Mouse (Mus musculus) heart, embryonic 11.5 days (tissue): ENCODE data around the gene Otub1. TPM values are rescaled to one million over a fixed set of nuclear protein-coding genes. Genes with fewer than 3 reads are reported as not detected.

Experiments used
- ATAC-seq: fragments of 200-750 bp; cut with Nextera tagmentation; replicated peaks from 2 replicates; pipeline ENCODE4 v1.8.0; 2017; ENCODE audit warnings: moderate library complexity; ENCODE audit not compliant: insufficient number of reproducible peaks, low FRiP score, low TSS enrichment
- H3K27ac ChIP-seq: fragments of 300-500 bp; sonication (generic); 2 replicates; pipeline ENCODE4 v1.5.1; 2014; ENCODE audit warnings: mild to moderate bottlenecking, low read depth, low read length
- H3K27me3 ChIP-seq: fragments of 300-500 bp; sonication (generic); 2 replicates; pipeline ENCODE4 v1.6.1; 2014; ENCODE audit warnings: mild to moderate bottlenecking, low read length, mixed read lengths; ENCODE audit not compliant: control insufficient read depth, insufficient read depth
- H3K36me3 ChIP-seq: fragments of 300-500 bp; sonication (generic); 2 replicates; pipeline ENCODE4 v1.6.1; 2014; ENCODE audit warnings: mild to moderate bottlenecking, low read length, moderate library complexity, mixed read lengths; ENCODE audit not compliant: control insufficient read depth, insufficient read depth
- H3K4me1 ChIP-seq: fragments of 300-500 bp; sonication (generic); 2 replicates; pipeline ENCODE4 v1.6.1; 2014; ENCODE audit warnings: low read length; ENCODE audit not compliant: control insufficient read depth, insufficient read depth
- H3K4me2 ChIP-seq: fragments of 300-500 bp; sonication (generic); 2 replicates; pipeline ENCODE4 v1.6.1; 2014; ENCODE audit warnings: mild to moderate bottlenecking, moderate library complexity
- H3K4me3 ChIP-seq: fragments of 300-500 bp; sonication (generic); 2 replicates; pipeline ENCODE4 v1.5.1; 2014; ENCODE audit warnings: low read depth, low read length
- H3K9ac ChIP-seq: fragments of 300-500 bp; sonication (generic); 2 replicates; pipeline ENCODE4 v1.6.1; 2014; ENCODE audit warnings: mild to moderate bottlenecking, low read depth, low read length, moderate library complexity
- H3K9me3 ChIP-seq: fragments of 300-500 bp; sonication (generic); replicated peaks from 2 replicates; pipeline ENCODE4 v1.6.1; 2016; ENCODE audit warnings: low read length; ENCODE audit not compliant: control insufficient read depth
- WGBS: fragments of 180-500 bp; shearing (Covaris S2); extraction: QIAGEN DNeasy Blood & Tissue Kit; methylation state at CpG from one replicate; pipeline ENCODE4 v1.1.7; 2014; ENCODE audit not compliant: insufficient replicate concordance; 5-methylcytosine and 5-hydroxymethylcytosine counted together
- polyA plus RNA-seq: library from polyadenylated mRNA; unstranded; fragments of >200 nt; fragmentation: Nextera tagmentation; extraction: Ambion mirVana; gene quantifications from 2 replicates; pipeline ENCODE4 v1.2.1, GENCODE M21; 2014

The Otub1 gene
- polyA plus RNA-seq, 1 experiment from 2014 or later, result 172 TPM

- H3K4me1 ChIP-seq, result peaks cover 13% of the 10 kb centered on the region
- peak overlapping the region; percentile 68 for H3K9ac ChIP-seq
- H3K27me3 ChIP-seq, result peaks cover 65% of the 10 kb centered on the region
- ATAC-seq, result no peak
- WGBS, result 1% methylated on average over 63 of the region's 105 CpGs
- H3K27ac ChIP-seq, result no peak overlapping the region
- peak overlapping the region; percentile 99 for H3K4me2 ChIP-seq
- no peaks in the 10 kb centered on the region for H3K36me3 ChIP-seq
- no peaks in the 10 kb centered on the region for H3K9me3 ChIP-seq
- H3K4me3 ChIP-seq, result peak overlapping the region; percentile 68
Measured at GRCm38 (mm10) chr19:7165509-7166199, 40.5 kb downstream of the Otub1 start.

- Histone ChIP-seq H3K4me3 (peak overlapping the region; percentile 68), H3K27ac (no peak overlapping the region), H3K4me2 (peak overlapping the region; percentile 99), H3K27me3 (peaks cover 65% of the 10 kb centered on the region), H3K4me1 (peaks cover 20% of the 10 kb centered on the region), H3K9ac (peak overlapping the region; percentile 68), H3K9me3 (no peaks in the 10 kb centered on the region), H3K36me3 (no peaks in the 10 kb centered on the region)
- ATAC-seq, result no peak
- WGBS, result under 1% methylated on average over 35 of the region's 35 CpGs
Measured at GRCm38 (mm10) chr19:7164820-7165323, 41.2 kb downstream of the Otub1 start.

GRCm38 (mm10) chr19:7164238-7164637, 41.9 kb downstream of the Otub1 start:
- Histone ChIP-seq H3K9ac (no peak overlapping the region), H3K27me3 (peaks cover 70% of the 10 kb centered on the region), H3K4me2 (no peak overlapping the region; the same call in 1 of the 2 replicates)

GRCm38 (mm10) chr19:7161064-7161463, 45.1 kb downstream of the Otub1 start:
- peaks cover 59% of the 10 kb centered on the region for H3K27me3 ChIP-seq
- ATAC-seq, result no peak
- H3K4me2 ChIP-seq, result no peak overlapping the region
- H3K27ac ChIP-seq, result no peak overlapping the region
- H3K4me3 ChIP-seq, result no peak overlapping the region
- 71% methylated on average over 3 of the region's 3 CpGs for WGBS
- no peaks in the 10 kb centered on the region for H3K9me3 ChIP-seq
- H3K36me3 ChIP-seq, result no peaks in the 10 kb centered on the region
- H3K4me1 ChIP-seq, result peaks cover 30% of the 10 kb centered on the region
- no peak overlapping the region for H3K9ac ChIP-seq

More at GRCm38 (mm10) chr19:7164238-7164637, 41.9 kb downstream of the Otub1 start:
- Histone ChIP-seq H3K27ac (no peak overlapping the region), H3K4me3 (no peak overlapping the region), H3K9me3 (no peaks in the 10 kb centered on the region), H3K4me1 (peaks cover 20% of the 10 kb centered on the region), H3K36me3 (no peaks in the 10 kb centered on the region)
- ATAC-seq, result no peak
- WGBS, result 14% methylated on average over 6 of the region's 6 CpGs

- Histone ChIP-seq H3K4me1 (peaks cover 29% of the 10 kb centered on the region), H3K4me3 (no peak overlapping the region)
- WGBS, result 4% methylated on average over 14 of the region's 14 CpGs
Measured at GRCm38 (mm10) chr19:7160151-7160906, 45.8 kb downstream of the Otub1 start.

GRCm38 (mm10) chr19:7157734-7158133, 48.4 kb downstream of the Otub1 start:
- peaks cover 25% of the 10 kb centered on the region for H3K4me1 ChIP-seq
- H3K36me3 ChIP-seq, result no peaks in the 10 kb centered on the region
- H3K27ac ChIP-seq, result no peak overlapping the region
- peaks cover 26% of the 10 kb centered on the region for H3K27me3 ChIP-seq
- no peak overlapping the region for H3K4me3 ChIP-seq
- no peak overlapping the region for H3K9ac ChIP-seq
- ATAC-seq, result no peak
- no peak overlapping the region for H3K4me2 ChIP-seq
- no peaks in the 10 kb centered on the region for H3K9me3 ChIP-seq
- 40% methylated on average over 14 of the region's 14 CpGs for WGBS

More at GRCm38 (mm10) chr19:7160151-7160906, 45.8 kb downstream of the Otub1 start:
- Histone ChIP-seq H3K27ac (no peak overlapping the region), H3K27me3 (peaks cover 52% of the 10 kb centered on the region), H3K36me3 (no peaks in the 10 kb centered on the region), H3K9me3 (no peaks in the 10 kb centered on the region), H3K9ac (peak overlapping the region; percentile 59; the same call in 1 of the 2 replicates), H3K4me2 (peak overlapping the region; percentile 48)
- ATAC-seq, result peak; percentile 36; the same call in 1 of the 2 replicates

- H3K36me3 ChIP-seq, result no peaks in the 10 kb centered on the region
- 0 out of 2 replicates have a peak overlapping the region, but pooled peaks have one; percentile 12 for H3K9ac ChIP-seq
- H3K27me3 ChIP-seq, result peaks cover 22% of the 10 kb centered on the region
- H3K9me3 ChIP-seq, result no peaks in the 10 kb centered on the region
- H3K4me2 ChIP-seq, result no peak overlapping the region
- ATAC-seq, result no peak
- 73% methylated on average over 6 of the region's 6 CpGs for WGBS
- H3K27ac ChIP-seq, result no peak overlapping the region
- peaks cover 27% of the 10 kb centered on the region for H3K4me1 ChIP-seq
- no peak overlapping the region for H3K4me3 ChIP-seq
Measured at GRCm38 (mm10) chr19:7155196-7155595, 50.9 kb downstream of the Otub1 start.

GRCm38 (mm10) chr19:7153232-7153631, 52.9 kb downstream of the Otub1 start:
- Histone ChIP-seq H3K36me3 (no peaks in the 10 kb centered on the region), H3K4me2 (no peak overlapping the region), H3K4me1 (peaks cover 25% of the 10 kb centered on the region), H3K4me3 (no peak overlapping the region), H3K9me3 (no peaks in the 10 kb centered on the region), H3K9ac (no peak overlapping the region), H3K27ac (no peak overlapping the region), H3K27me3 (peaks cover 15% of the 10 kb centered on the region)
- 23% methylated on average over 7 of the region's 7 CpGs for WGBS
- no peak for ATAC-seq
